Comparison of ENCODE assay signal across 23 mouse cellular contexts in the genomic region with DNA sequence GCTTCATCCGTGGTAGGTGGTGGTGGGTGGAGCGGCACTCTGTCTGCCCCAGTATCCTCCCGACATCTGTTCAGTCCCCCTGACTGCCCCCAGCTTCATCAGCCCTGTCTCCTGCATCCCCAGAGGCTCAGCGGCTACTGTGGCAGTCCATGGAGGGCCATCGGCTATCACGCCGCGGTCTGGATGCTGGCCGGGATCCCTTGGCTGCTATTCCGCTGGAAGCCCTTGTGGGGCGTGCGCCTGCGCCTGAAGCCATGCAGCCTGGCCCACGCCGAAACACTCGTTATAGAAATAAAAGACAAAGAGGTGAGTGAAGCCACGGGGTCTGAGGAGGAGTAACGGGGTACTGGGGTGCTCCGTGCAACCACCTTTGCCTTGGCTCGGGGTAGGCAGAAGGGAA. TPM values are rescaled to one million over a fixed set of nuclear protein-coding genes. Genes with fewer than 3 reads are reported as not detected.
A peak's percentile ranks its signal among the peaks of the same experiment; 100 is the strongest.
DNase-seq lines count a peak whose midpoint lies in the region; ATAC-seq lines count a peak whose summit lies in the region.
"Had no signal": no experiment of that assay in that cellular context is flagged by ENCODE, and none has a peak within 500 bp of the region (broad histone marks: within the 10 kb centered on the region; RNA-seq: fewer than 3 reads in every experiment).

No protein-coding gene starts in this region.

- WGBS in forebrain, embryonic 10.5 days = 86% methylated on average over 20 of the region's 20 CpGs
- 80% methylated on average over 20 of the region's 20 CpGs for WGBS in forebrain, embryonic 16.5 days
- WGBS in neural tube, embryonic 13.5 days = 76% methylated on average over 20 of the region's 20 CpGs
- 80% methylated on average over 20 of the region's 20 CpGs for WGBS in neural tube, embryonic 15.5 days
- 88% methylated on average over 20 of the region's 20 CpGs for WGBS in midbrain, embryonic 10.5 days

- no peak overlapping the region for H3K4me2 ChIP-seq in forebrain, embryonic 16.5 days (ENCODE audit: low read length)
- H3K4me2 ChIP-seq in neural tube, embryonic 13.5 days = no peak overlapping the region
- H3K4me2 ChIP-seq in neural tube, embryonic 15.5 days = no peak overlapping the region
- H3K4me2 ChIP-seq: embryonic facial prominence, embryonic 12.5 days; forebrain, embryonic 15.5 days; heart, embryonic 11.5 days; hindbrain, embryonic 13.5 days; limb, embryonic 13.5 days; liver, embryonic 11.5 days; lung, embryonic 15.5 days; midbrain, embryonic 11.5 days had no signal

- ATAC-seq in forebrain, embryonic 16.5 days = no peak
- ATAC-seq in neural tube, embryonic 13.5 days (ENCODE audit: low read depth) = no peak
- ATAC-seq in neural tube, embryonic 15.5 days (ENCODE audit: low FRiP score) = no peak
- ATAC-seq: activated CD4-positive, CD25-positive, alpha-beta regulatory T cell, adult 4 months; forebrain, embryonic 15.5 days; intestine, postnatal 0 days; midbrain, embryonic 16.5 days had no signal

- 0 out of 2 replicates have a peak overlapping the region, but pooled peaks have one; percentile 17 for H3K27ac ChIP-seq in forebrain, embryonic 10.5 days
- H3K27ac ChIP-seq in forebrain, embryonic 16.5 days (ENCODE audit: low read length) = no peak overlapping the region
- no peak overlapping the region; the same call in 1 of the 2 replicates for H3K27ac ChIP-seq in neural tube, embryonic 13.5 days (replicated peaks)
- no peak overlapping the region for H3K27ac ChIP-seq in neural tube, embryonic 15.5 days (replicated peaks)
- H3K27ac ChIP-seq in midbrain, embryonic 10.5 days (replicated peaks) = no peak overlapping the region
- H3K27ac ChIP-seq: embryonic facial prominence, embryonic 12.5 days; forebrain, embryonic 15.5 days; hindbrain, embryonic 13.5 days; left cerebral cortex, adult 2 months; limb, embryonic 13.5 days; lung, embryonic 15.5 days had no signal

- no peak overlapping the region for H3K4me3 ChIP-seq in forebrain, embryonic 10.5 days
- H3K4me3 ChIP-seq in forebrain, embryonic 16.5 days (replicated peaks; ENCODE audit: low read length) = no peak overlapping the region
- H3K4me3 ChIP-seq in neural tube, embryonic 13.5 days = no peak overlapping the region
- H3K4me3 ChIP-seq in neural tube, embryonic 15.5 days (replicated peaks) = no peak overlapping the region
- no peak overlapping the region for H3K4me3 ChIP-seq in midbrain, embryonic 10.5 days
- H3K4me3 ChIP-seq: embryonic facial prominence, embryonic 12.5 days; forebrain, embryonic 15.5 days; hindbrain, embryonic 13.5 days; left cerebral cortex, adult 2 months; limb, embryonic 13.5 days; lung, embryonic 15.5 days had no signal

- peaks cover 57% of the 10 kb centered on the region for H3K36me3 ChIP-seq in forebrain, embryonic 10.5 days (replicated peaks)
- peaks cover 34% of the 10 kb centered on the region for H3K36me3 ChIP-seq in forebrain, embryonic 16.5 days (ENCODE audit: control insufficient read depth, insufficient read depth)
- peaks cover 62% of the 10 kb centered on the region for H3K36me3 ChIP-seq in neural tube, embryonic 13.5 days
- H3K36me3 ChIP-seq in neural tube, embryonic 15.5 days = peaks cover 51% of the 10 kb centered on the region
- peaks cover 66% of the 10 kb centered on the region for H3K36me3 ChIP-seq in midbrain, embryonic 10.5 days

- no peaks in the 10 kb centered on the region for H3K9me3 ChIP-seq in forebrain, embryonic 10.5 days
- no peaks in the 10 kb centered on the region for H3K9me3 ChIP-seq in forebrain, embryonic 16.5 days (ENCODE audit: control insufficient read depth, low read length)
- H3K9me3 ChIP-seq in neural tube, embryonic 13.5 days = no peaks in the 10 kb centered on the region
- H3K9me3 ChIP-seq in neural tube, embryonic 15.5 days (replicated peaks) = no peaks in the 10 kb centered on the region
- H3K9me3 ChIP-seq in midbrain, embryonic 10.5 days (replicated peaks) = no peaks in the 10 kb centered on the region
- H3K9me3 ChIP-seq: embryonic facial prominence, embryonic 12.5 days; forebrain, embryonic 15.5 days; hindbrain, embryonic 13.5 days; limb, embryonic 13.5 days; lung, embryonic 15.5 days had no signal

- H3K9ac ChIP-seq in forebrain, embryonic 16.5 days (replicated peaks; ENCODE audit: low read depth, low read length) = no peak overlapping the region
- H3K9ac ChIP-seq in neural tube, embryonic 13.5 days = peak overlapping the region; percentile 19; the same call in 1 of the 2 replicates
- no peak overlapping the region for H3K9ac ChIP-seq in neural tube, embryonic 15.5 days (replicated peaks)
- H3K9ac ChIP-seq: embryonic facial prominence, embryonic 12.5 days; forebrain, embryonic 15.5 days; hindbrain, embryonic 13.5 days; limb, embryonic 13.5 days; lung, embryonic 15.5 days had no signal

- no peaks in the 10 kb centered on the region for H3K27me3 ChIP-seq in forebrain, embryonic 10.5 days (ENCODE audit: poor library complexity, severe bottlenecking)
- H3K27me3 ChIP-seq in forebrain, embryonic 16.5 days (replicated peaks; ENCODE audit: control insufficient read depth, insufficient read depth, low read length) = no peaks in the 10 kb centered on the region
- H3K27me3 ChIP-seq in neural tube, embryonic 13.5 days = no peaks in the 10 kb centered on the region
- H3K27me3 ChIP-seq in neural tube, embryonic 15.5 days (replicated peaks) = no peaks in the 10 kb centered on the region
- no peaks in the 10 kb centered on the region for H3K27me3 ChIP-seq in midbrain, embryonic 10.5 days (ENCODE audit: low read depth, poor library complexity, severe bottlenecking)
- H3K27me3 ChIP-seq: embryonic facial prominence, embryonic 12.5 days; forebrain, embryonic 15.5 days; hindbrain, embryonic 13.5 days; limb, embryonic 13.5 days; lung, embryonic 15.5 days had no signal

- H3K4me1 ChIP-seq in forebrain, embryonic 10.5 days = peaks cover 40% of the 10 kb centered on the region
- H3K4me1 ChIP-seq in forebrain, embryonic 16.5 days (replicated peaks; ENCODE audit: control insufficient read depth, insufficient read depth, low read length) = peaks cover 22% of the 10 kb centered on the region
- peaks cover 40% of the 10 kb centered on the region for H3K4me1 ChIP-seq in neural tube, embryonic 13.5 days (replicated peaks)
- H3K4me1 ChIP-seq in neural tube, embryonic 15.5 days = peaks cover 30% of the 10 kb centered on the region
- H3K4me1 ChIP-seq in midbrain, embryonic 10.5 days = peaks cover 42% of the 10 kb centered on the region

- DNase-seq in forebrain, embryonic 10.5 days (ENCODE audit: extremely low spot score, low spot score) = no peak
- peak; percentile 69 to 82 for DNase-seq in cerebellum, postnatal 25 days
- no peak for DNase-seq in midbrain, embryonic 10.5 days (ENCODE audit: low spot score)
- DNase-seq: adrenal gland, adult 2 months; adrenal gland, postnatal 36 days; B cell, adult 2 months; kidney, adult 9 months; kidney, postnatal 14 days had no signal

RNA-seq across cellular contexts. Expression of a gene that starts 5.5 kb away (rescaled TPM):
- polyA plus RNA-seq in forebrain, embryonic 10.5 days (2016; fragmentation: Nextera tagmentation; extraction: Ambion mirVana) = 39.9 and 40.6 TPM in 2 replicates
- polyA plus RNA-seq in forebrain, embryonic 16.5 days (2015; fragmentation: Nextera tagmentation; extraction: Ambion mirVana) = 126 and 142 TPM in 2 replicates
- polyA plus RNA-seq in neural tube, embryonic 13.5 days (2015; fragmentation: Nextera tagmentation; extraction: Ambion mirVana) = 133 and 144 TPM in 2 replicates
- 162 and 188 TPM in 2 replicates for polyA plus RNA-seq in neural tube, embryonic 15.5 days (2015; fragmentation: Nextera tagmentation; extraction: Ambion mirVana)
- polyA plus RNA-seq in midbrain, embryonic 10.5 days (2016; fragmentation: Nextera tagmentation; extraction: Ambion mirVana) = 42.5 and 56.5 TPM in 2 replicates

RNA-seq across cellular contexts. Expression of a gene that starts 18.0 kb away (rescaled TPM):
- polyA plus RNA-seq in forebrain, embryonic 10.5 days (2016; fragmentation: Nextera tagmentation; extraction: Ambion mirVana) = 265 TPM in 2 replicates
- 190 and 202 TPM in 2 replicates for polyA plus RNA-seq in forebrain, embryonic 16.5 days (2015; fragmentation: Nextera tagmentation; extraction: Ambion mirVana)
- polyA plus RNA-seq in neural tube, embryonic 13.5 days (2015; fragmentation: Nextera tagmentation; extraction: Ambion mirVana) = 248 and 255 TPM in 2 replicates
- polyA plus RNA-seq in neural tube, embryonic 15.5 days (2015; fragmentation: Nextera tagmentation; extraction: Ambion mirVana) = 210 and 222 TPM in 2 replicates
- 260 and 321 TPM in 2 replicates for polyA plus RNA-seq in midbrain, embryonic 10.5 days (2016; fragmentation: Nextera tagmentation; extraction: Ambion mirVana)
- polyA plus RNA-seq: activated CD4-positive, CD25-positive, alpha-beta regulatory T cell, adult 4 months had no signal

RNA-seq across cellular contexts. Expression of a gene that starts 31.2 kb away (rescaled TPM):
- polyA plus RNA-seq in forebrain, embryonic 10.5 days (2016; fragmentation: Nextera tagmentation; extraction: Ambion mirVana) = 411 and 415 TPM in 2 replicates
- polyA plus RNA-seq in forebrain, embryonic 16.5 days (2015; fragmentation: Nextera tagmentation; extraction: Ambion mirVana) = 420 and 438 TPM in 2 replicates
- polyA plus RNA-seq in neural tube, embryonic 13.5 days (2015; fragmentation: Nextera tagmentation; extraction: Ambion mirVana) = 473 and 497 TPM in 2 replicates
- 492 and 530 TPM in 2 replicates for polyA plus RNA-seq in neural tube, embryonic 15.5 days (2015; fragmentation: Nextera tagmentation; extraction: Ambion mirVana)
- 429 and 455 TPM in 2 replicates for polyA plus RNA-seq in midbrain, embryonic 10.5 days (2016; fragmentation: Nextera tagmentation; extraction: Ambion mirVana)

Comparison
In these comparisons a context has a peak if more than half of its experiments do, and no peak if none do; other contexts are left out.
1. DNase-seq: peak in cerebellum, postnatal 25 days (2 of 2); none in forebrain, embryonic 10.5 days (single experiment) and midbrain, embryonic 10.5 days (single experiment).